In genomic region chr11:98870791-98871190, GRCm38 (mm10) we compare ENCODE assay signal across 25 mouse cellular contexts. TPM values are rescaled to one million over a fixed set of nuclear protein-coding genes. Genes with fewer than 3 reads are reported as not detected.
DNase-seq lines count a peak whose midpoint lies in the region; ATAC-seq and TF ChIP-seq lines count a peak whose summit lies in the region.
"Had no signal": no experiment of that assay in that cellular context is flagged by ENCODE, and none has a peak within 500 bp of the region (broad histone marks: within the 10 kb centered on the region; RNA-seq: fewer than 3 reads in every experiment).

No protein-coding gene starts in this region.

- no peak overlapping the region for H3K4me3 ChIP-seq in heart, postnatal 0 days (ENCODE audit: low read depth, low read length)
- H3K4me3 ChIP-seq in heart, adult 2 months = no peak overlapping the region
- H3K4me3 ChIP-seq in megakaryocyte, embryonic 14.5 days (replicated peaks) = peak overlapping the region; percentile 11
- no peak overlapping the region for H3K4me3 ChIP-seq in small intestine, adult 2 months (ENCODE audit: low read depth, low read length)
- H3K4me3 ChIP-seq: heart, embryonic 15.5 days; hindbrain, embryonic 10.5 days; limb, embryonic 10.5 days; liver, embryonic 15.5 days had no signal

- TF ChIP-seq POLR2A in heart, adult 2 months (IDR thresholded peaks at IDR 0.05; ENCODE audit: insufficient read depth, low read depth, low read length) = no peak
- TF ChIP-seq POLR2A in small intestine, adult 2 months (IDR thresholded peaks at IDR 0.05; ENCODE audit: low read depth, low read length) = no peak

- peaks cover 2% of the 10 kb centered on the region; the same call in 1 of the 2 replicates for H3K79me2 ChIP-seq in heart, adult 2 months (replicated peaks; ENCODE audit: control insufficient read depth, insufficient read depth, low read length)

- TF ChIP-seq CTCF in heart, postnatal 0 days (IDR thresholded peaks at IDR 0.05; ENCODE audit: low read depth) = no peak
- no peak for TF ChIP-seq CTCF in heart, adult 2 months (IDR thresholded peaks at IDR 0.05)
- TF ChIP-seq CTCF in small intestine, adult 2 months (IDR thresholded peaks at IDR 0.05; ENCODE audit: extremely low read depth, insufficient read length, insufficient replicate concordance, low read depth, low read length) = no peak

- no peak overlapping the region for H3K9ac ChIP-seq in heart, postnatal 0 days (replicated peaks; ENCODE audit: low read depth, low read length)
- no peak overlapping the region for H3K9ac ChIP-seq in heart, adult 2 months (ENCODE audit: low read depth, low read length)
- H3K9ac ChIP-seq: heart, embryonic 15.5 days; liver, embryonic 15.5 days had no signal

- peak overlapping the region; percentile 75; the same call in 1 of the 2 replicates for H3K27ac ChIP-seq in heart, postnatal 0 days (ENCODE audit: low read depth)
- H3K27ac ChIP-seq in heart, adult 2 months = no peak overlapping the region
- peak overlapping the region; percentile 9; the same call in 1 of the 2 replicates for H3K27ac ChIP-seq in small intestine, adult 2 months (ENCODE audit: insufficient read depth, low read depth, low read length)
- H3K27ac ChIP-seq: hindbrain, embryonic 10.5 days; limb, embryonic 10.5 days; liver, embryonic 15.5 days; macrophage had no signal

- intact Hi-C loops in heart, adult 2 months (cut with DNase I) = no loop called here

- TF ChIP-seq EP300 in heart, postnatal 0 days (IDR thresholded peaks at IDR 0.05; ENCODE audit: low read depth) = no peak
- TF ChIP-seq EP300 in heart, adult 2 months (IDR thresholded peaks at IDR 0.05; ENCODE audit: insufficient read depth, low read depth, low read length) = no peak

- peaks cover 31% of the 10 kb centered on the region for H3K36me3 ChIP-seq in heart, postnatal 0 days (replicated peaks; ENCODE audit: control insufficient read depth, insufficient read depth, low read length)
- H3K36me3 ChIP-seq in heart, adult 2 months (ENCODE audit: control insufficient read depth, insufficient read depth, low read length) = no peaks in the 10 kb centered on the region; the same call in 1 of the 2 replicates
- peaks cover 76% of the 10 kb centered on the region for H3K36me3 ChIP-seq in megakaryocyte, embryonic 14.5 days (replicated peaks; ENCODE audit: low read length)
- peaks cover 21% of the 10 kb centered on the region for H3K36me3 ChIP-seq in small intestine, adult 2 months (ENCODE audit: control insufficient read depth, insufficient read depth, low read length)

- WGBS in heart, postnatal 0 days = 75% methylated on average over 5 of the region's 5 CpGs
- WGBS in heart, adult 2 months = 76% methylated on average over 5 of the region's 5 CpGs
- 64% methylated on average over 5 of the region's 5 CpGs for WGBS in small intestine, adult 2 months

- H3K4me1 ChIP-seq in heart, postnatal 0 days (ENCODE audit: control insufficient read depth, insufficient read depth) = peaks cover 17% of the 10 kb centered on the region
- H3K4me1 ChIP-seq in heart, adult 2 months (ENCODE audit: control insufficient read depth, insufficient read depth, low read length) = peaks cover 6% of the 10 kb centered on the region
- peaks cover 31% of the 10 kb centered on the region for H3K4me1 ChIP-seq in megakaryocyte, embryonic 14.5 days
- H3K4me1 ChIP-seq in small intestine, adult 2 months (ENCODE audit: control insufficient read depth, insufficient read depth, insufficient read length, low read length) = peaks cover 15% of the 10 kb centered on the region

- ATAC-seq in heart, postnatal 0 days (ENCODE audit: insufficient read depth, low read depth) = no peak
- ATAC-seq in megakaryocyte, adult 5-6 weeks (ENCODE audit: poor library complexity, severe bottlenecking) = no peak
- ATAC-seq: forebrain, embryonic 14.5 days; Patski had no signal

- no peaks in the 10 kb centered on the region for H3K27me3 ChIP-seq in heart, postnatal 0 days (ENCODE audit: control insufficient read depth, insufficient read depth, low read length)
- no peaks in the 10 kb centered on the region for H3K27me3 ChIP-seq in heart, adult 2 months (ENCODE audit: control insufficient read depth, insufficient read depth, low read length)
- no peaks in the 10 kb centered on the region for H3K27me3 ChIP-seq in megakaryocyte, embryonic 14.5 days (replicated peaks)
- no peaks in the 10 kb centered on the region for H3K27me3 ChIP-seq in small intestine, adult 2 months (ENCODE audit: control insufficient read depth, insufficient read depth, low read length)
- H3K27me3 ChIP-seq: CH12.LX; heart, embryonic 15.5 days; liver, embryonic 15.5 days; Patski had no signal

- H3K4me2 ChIP-seq in heart, postnatal 0 days (ENCODE audit: low read depth, low read length) = no peak overlapping the region
- H3K4me2 ChIP-seq: heart, embryonic 15.5 days; liver, embryonic 15.5 days had no signal

- no peaks in the 10 kb centered on the region for H3K9me3 ChIP-seq in heart, postnatal 0 days (replicated peaks; ENCODE audit: control insufficient read depth, low read length)
- no peaks in the 10 kb centered on the region for H3K9me3 ChIP-seq in megakaryocyte, embryonic 14.5 days
- H3K9me3 ChIP-seq: G1E; heart, embryonic 15.5 days; hindbrain, embryonic 10.5 days; limb, embryonic 10.5 days; liver, embryonic 15.5 days had no signal

- no peak for DNase-seq in heart, postnatal 0 days (ENCODE audit: low spot score)
- no peak for DNase-seq in heart, adult 2 months
- DNase-seq in lung, postnatal 10 days = peak; percentile 36
- no peak for DNase-seq in frontal cortex, postnatal 36 days (ENCODE audit: low spot score in 2 of 2)
- DNase-seq: adrenal gland, adult 2 months; B cell, adult 2 months; cerebellum, adult 11 months; cerebellum, adult 9-11 months; gastrocnemius, postnatal 25 days; kidney, adult 18-20 months; kidney, postnatal 4 days; liver; midbrain, embryonic 14.5 days had no signal

RNA-seq across cellular contexts. Expression of gene Wipf2, which starts 7.4 kb away (rescaled TPM):
- total RNA-seq in heart, postnatal 0 days (2014; rRNA removed; ENCODE audit: low replicate concordance) = 3.4 and 6.2 TPM in 2 replicates
- polyA plus RNA-seq in heart, postnatal 0 days (2015; fragmentation: Nextera tagmentation; extraction: Ambion mirVana) = 1.5 and 1.8 TPM in 2 replicates
- 1 to 10 TPM; 9.1 to 9.6 TPM for total RNA-seq in heart, adult 2 months (2021)
- 4.0 and 5.1 TPM in 2 replicates for polyA plus RNA-seq in heart, adult 2 months (2012; rRNA removed)
- 7.3 and 10.6 TPM in 2 replicates for polyA plus RNA-seq in megakaryocyte, embryonic 14.5 days (2012; ENCODE audit: insufficient read depth, low replicate concordance)
- total RNA-seq in megakaryocyte, adult 5-6 weeks (2015) = 25.9 and 26.6 TPM in 2 replicates
- 4.9 and 7.0 TPM in 2 replicates for total RNA-seq in megakaryocyte, adult 5-6 weeks (2017)
- 11.4 and 27.3 TPM in 2 replicates for polyA plus RNA-seq in small intestine, adult 2 months (2012; rRNA removed)

RNA-seq across cellular contexts. Expression of gene Rapgefl1, which starts 34.2 kb away (rescaled TPM):
- 0.77 and 0.80 TPM in 2 replicates for total RNA-seq in heart, postnatal 0 days (2014; rRNA removed; ENCODE audit: low replicate concordance)
- 0.41 and 0.55 TPM in 2 replicates for polyA plus RNA-seq in heart, postnatal 0 days (2015; fragmentation: Nextera tagmentation; extraction: Ambion mirVana)
- total RNA-seq in heart, adult 2 months (2021) = under 1 TPM; 0.50 to 0.77 TPM
- polyA plus RNA-seq in heart, adult 2 months (2012; rRNA removed) = 2.8 and 3.0 TPM in 2 replicates
- polyA plus RNA-seq in megakaryocyte, embryonic 14.5 days (2012; ENCODE audit: insufficient read depth, low replicate concordance) = 0.29 TPM in 1 of 2 replicates, not detected in the other
- 0.25 and 0.49 TPM in 2 replicates for total RNA-seq in megakaryocyte, adult 5-6 weeks (2015)
- total RNA-seq in megakaryocyte, adult 5-6 weeks (2017) = 0.51 TPM in 1 of 2 replicates, not detected in the other
- polyA plus RNA-seq in small intestine, adult 2 months (2012; rRNA removed) = 11.4 and 47.6 TPM in 2 replicates

RNA-seq across cellular contexts. Expression of gene Cdc6, which starts 36.8 kb away (rescaled TPM):
- 1.4 and 2.2 TPM in 2 replicates for total RNA-seq in heart, postnatal 0 days (2014; rRNA removed; ENCODE audit: low replicate concordance)
- polyA plus RNA-seq in heart, postnatal 0 days (2015; fragmentation: Nextera tagmentation; extraction: Ambion mirVana) = 4.2 and 4.5 TPM in 2 replicates
- total RNA-seq in heart, adult 2 months (2021) = under 1 TPM; 0.13 to 0.32 TPM
- 0.14 and 0.26 TPM in 2 replicates for polyA plus RNA-seq in heart, adult 2 months (2012; rRNA removed)
- 0.44 TPM in 1 of 2 replicates, not detected in the other for polyA plus RNA-seq in megakaryocyte, embryonic 14.5 days (2012; ENCODE audit: insufficient read depth, low replicate concordance)
- total RNA-seq in megakaryocyte, adult 5-6 weeks (2015) = 26.4 and 31.3 TPM in 2 replicates
- total RNA-seq in megakaryocyte, adult 5-6 weeks (2017) = 26.5 and 27.5 TPM in 2 replicates
- polyA plus RNA-seq in small intestine, adult 2 months (2012; rRNA removed) = 0.37 and 0.65 TPM in 2 replicates

RNA-seq across cellular contexts. Expression of gene Rara, which starts 56.8 kb away (rescaled TPM):
- total RNA-seq in heart, postnatal 0 days (2014; rRNA removed; ENCODE audit: low replicate concordance) = 24.0 and 36.2 TPM in 2 replicates
- 14.7 and 15.8 TPM in 2 replicates for polyA plus RNA-seq in heart, postnatal 0 days (2015; fragmentation: Nextera tagmentation; extraction: Ambion mirVana)
- 10 to 100 TPM; 10.1 to 12.8 TPM for total RNA-seq in heart, adult 2 months (2021)
- polyA plus RNA-seq in heart, adult 2 months (2012; rRNA removed) = 7.1 and 10.9 TPM in 2 replicates
- 11.8 and 25.3 TPM in 2 replicates for polyA plus RNA-seq in megakaryocyte, embryonic 14.5 days (2012; ENCODE audit: insufficient read depth, low replicate concordance)
- total RNA-seq in megakaryocyte, adult 5-6 weeks (2015) = 124 and 125 TPM in 2 replicates
- 38.8 and 43.3 TPM in 2 replicates for total RNA-seq in megakaryocyte, adult 5-6 weeks (2017)
- 25.3 and 56.3 TPM in 2 replicates for polyA plus RNA-seq in small intestine, adult 2 months (2012; rRNA removed)
